Mouse (Mus musculus) liver, embryonic 14.5 days (tissue): ENCODE data around the gene Tusc2. TPM values are rescaled to one million over a fixed set of nuclear protein-coding genes. Genes with fewer than 3 reads are reported as not detected.

Experiments
- ATAC-seq: fragments of 200-750 bp; cut with Nextera tagmentation; 2 replicates; pipeline ENCODE4 v1.8.0; 2017; ENCODE audit warnings: moderate number of reproducible peaks, mild to moderate bottlenecking, moderate library complexity; ENCODE audit not compliant: insufficient read depth
- DNase-seq, 3 experiments: peaks; one replicate each; pipeline ENCODE4 v3.0.0-alpha.2; 2012 to 2013; ENCODE audit warnings: low read depth in 3 of 3, low spot score in 3 of 3
- H3K27ac ChIP-seq: fragments of 300-500 bp; sonication (generic); 2 replicates; pipeline ENCODE4 v1.5.1; 2014; ENCODE audit warnings: moderate library complexity, mild to moderate bottlenecking, control low read depth, inconsistent platforms
- H3K27me3 ChIP-seq: fragments of 300-500 bp; sonication (generic); 2 replicates; pipeline ENCODE4 v1.6.1; 2014; ENCODE audit warnings: mild to moderate bottlenecking, low read length, moderate library complexity; ENCODE audit not compliant: control insufficient read depth, insufficient read depth
- H3K36me3 ChIP-seq: fragments of 300-500 bp; sonication (generic); replicated peaks from 2 replicates; pipeline ENCODE4 v1.6.1; 2014; ENCODE audit warnings: low read depth; ENCODE audit not compliant: control insufficient read depth, insufficient read depth
- H3K4me1 ChIP-seq, 2 experiments: fragments of 200-500 bp in 1 of 2; fragments of 300-500 bp in 1 of 2; sonication (generic) in 1 of 2; replicated peaks; 2 replicates each; pipeline ENCODE4 v1.6.1; 2012 to 2014; ENCODE audit warnings: antibody characterized with exemption in 1 of 2, inconsistent platforms in 1 of 2, low read length in 1 of 2; ENCODE audit not compliant: control insufficient read depth in 2 of 2, insufficient read depth in 2 of 2
- H3K4me2 ChIP-seq: fragments of 300-500 bp; sonication (generic); 2 replicates; pipeline ENCODE4 v1.6.1; 2014; ENCODE audit warnings: low read depth, mild to moderate bottlenecking, control low read depth, moderate library complexity
- H3K4me3 ChIP-seq, 2 experiments: fragments of 200-500 bp in 1 of 2; fragments of 300-500 bp in 1 of 2; sonication (generic) in 1 of 2; 2 replicates each; pipeline ENCODE4 v1.5.1; 2012 to 2014; ENCODE audit warnings: low read depth in 2 of 2, low read length in 2 of 2, mild to moderate bottlenecking in 2 of 2, control low read depth in 1 of 2, inconsistent platforms in 1 of 2, moderate library complexity in 1 of 2; ENCODE audit not compliant: insufficient read depth in 1 of 2
- H3K9ac ChIP-seq: fragments of 300-500 bp; sonication (generic); replicated peaks from 2 replicates; pipeline ENCODE4 v1.6.1; 2014; ENCODE audit warnings: mild to moderate bottlenecking, control low read depth, moderate library complexity
- H3K9me3 ChIP-seq: fragments of 300-500 bp; sonication (generic); 2 replicates; pipeline ENCODE4 v1.6.1; 2016; ENCODE audit warnings: low read length, mixed read lengths; ENCODE audit not compliant: control insufficient read depth
- CTCF ChIP-seq: IDR thresholded peaks from 2 replicates; pipeline ENCODE4 v1.5.1; 2016; ENCODE audit warnings: antibody characterized with exemption, low read depth, control low read depth
- EP300 ChIP-seq: IDR thresholded peaks from 2 replicates; pipeline ENCODE4 v1.6.1; 2016; ENCODE audit warnings: antibody characterized with exemption, low read depth
- WGBS: fragments of 180-500 bp; shearing (Covaris S2); extraction: QIAGEN DNeasy Blood & Tissue Kit; methylation state at CpG from one replicate; pipeline ENCODE4 v1.1.7; 2014; ENCODE audit not compliant: insufficient replicate concordance; 5-methylcytosine and 5-hydroxymethylcytosine counted together
- polyA plus RNA-seq, 2 experiments: library from polyadenylated mRNA; depleted of rRNA in 1 of 2; stranded (reverse) in 1 of 2; unstranded in 1 of 2; fragments of >200 nt; fragmentation: Nextera tagmentation in 1 of 2; extraction: Ambion mirVana in 1 of 2; gene quantifications; 2 replicates each; pipeline versions ENCODE4 v1.2.1 to v1.2.3; 2012 to 2014

Tusc2 gene
- polyA plus RNA-seq, 2 experiments = 22.6 to 39.7 TPM

GRCm38 (mm10) chr9:107522400-107522711, 40.7 kb upstream of the Tusc2 start:
- Histone ChIP-seq H3K4me3 (no peak overlapping the region), H3K4me1 (no peaks in the 10 kb centered on the region), H3K27me3 (peaks cover 20% of the 10 kb centered on the region), H3K36me3 (no peaks in the 10 kb centered on the region), H3K9me3 (no peaks in the 10 kb centered on the region), H3K4me2 (no peak overlapping the region), H3K27ac (no peak overlapping the region), H3K9ac (no peak overlapping the region)
- no peak for ATAC-seq
- DNase-seq = no peak
- TF ChIP-seq CTCF (no peak), EP300 (no peak)
- WGBS = 58% methylated on average over 2 of the region's 2 CpGs

GRCm38 (mm10) chr9:107526198-107527026, 36.6 kb upstream of the Tusc2 start:
- Histone ChIP-seq H3K27me3 (peaks cover 25% of the 10 kb centered on the region), H3K4me2 (peak overlapping the region; percentile 52), H3K4me1 (no peaks in the 10 kb centered on the region), H3K4me3 (peak overlapping the region in 1 of 2 experiments; percentile 22; a peak in 2 of 4 replicates), H3K9ac (no peak overlapping the region), H3K27ac (no peak overlapping the region), H3K9me3 (no peaks in the 10 kb centered on the region), H3K36me3 (no peaks in the 10 kb centered on the region)
- 7% methylated on average over 44 of the region's 44 CpGs for WGBS
- ATAC-seq (peak; percentile 59), DNase-seq (peak in 2 of 3 experiments; percentile 47 to 58)
- 0 out of 2 replicates have a peak, but pooled peaks have one; percentile 1 for TF ChIP-seq CTCF
- no peak for TF ChIP-seq EP300

GRCm38 (mm10) chr9:107533791-107534407, 29.2 kb upstream of the Tusc2 start, which contains the start of gene Tmem115:
TSS of gene Tmem115 (plus strand) at chr9:107533945.
- H3K36me3 ChIP-seq = peaks cover 15% of the 10 kb centered on the region
- ATAC-seq = peak; percentile 90
- DNase-seq = peak; percentile 87 to 91 (median 90)
- peak within 1 kb of the TSS; percentile 82 for H3K4me2 ChIP-seq
- peak within 1 kb of the TSS; percentile 94 for H3K9ac ChIP-seq
- WGBS = under 1% methylated on average over 48 of the region's 48 CpGs
- TF ChIP-seq EP300 = no peak
- TF ChIP-seq CTCF = no peak
- peaks cover 8 to 22% of the 10 kb centered on the region in 2 experiments for H3K4me1 ChIP-seq
- H3K27ac ChIP-seq = peak within 1 kb of the TSS; percentile 65
- no peaks in the 10 kb centered on the region for H3K27me3 ChIP-seq
- no peaks in the 10 kb centered on the region for H3K9me3 ChIP-seq
- H3K4me3 ChIP-seq = peak within 1 kb of the TSS; percentile 81 to 94

- Histone ChIP-seq H3K9ac (peak overlapping the region; percentile 94), H3K4me3 (peak overlapping the region; percentile 81 to 94), H3K27ac (peak overlapping the region; percentile 65), H3K36me3 (peaks cover 23% of the 10 kb centered on the region), H3K9me3 (no peaks in the 10 kb centered on the region), H3K4me1 (peaks cover 8 to 22% of the 10 kb centered on the region in 2 experiments), H3K4me2 (peak overlapping the region; percentile 82), H3K27me3 (no peaks in the 10 kb centered on the region)
- peak; percentile 50 for ATAC-seq
- WGBS = under 1% methylated on average over 40 of the region's 40 CpGs
- DNase-seq = no peak
- TF ChIP-seq EP300 = no peak
- TF ChIP-seq CTCF = no peak
Observed at GRCm38 (mm10) chr9:107534408-107535202, 28.4 kb upstream of the Tusc2 start.
